Mouse (Mus musculus) adrenal gland, postnatal 36 days (tissue): ENCODE results near the gene Eif3a. TPM values are rescaled to one million over a fixed set of nuclear protein-coding genes. Genes with fewer than 3 reads are reported as not detected.

Source experiments
- DNase-seq, 2 experiments: peaks; one replicate each; pipeline ENCODE4 v3.0.0; 2021; ENCODE audit warnings: mixed read lengths in 1 of 2
- microRNA-seq: library from miRNA; unstranded; fragments of <30 nt; microRNA quantifications from one replicate; pipeline ENCODE4 v1.2.0, GENCODE M21; 2021
- total RNA-seq, 2 experiments: library from RNA; stranded (reverse); gene quantifications; 2 replicates each; pipeline ENCODE4 v1.2.3; 2021

The Eif3a gene
- total RNA-seq, 2 experiments from 2014 or later, result 161 to 191 TPM

DNA sequence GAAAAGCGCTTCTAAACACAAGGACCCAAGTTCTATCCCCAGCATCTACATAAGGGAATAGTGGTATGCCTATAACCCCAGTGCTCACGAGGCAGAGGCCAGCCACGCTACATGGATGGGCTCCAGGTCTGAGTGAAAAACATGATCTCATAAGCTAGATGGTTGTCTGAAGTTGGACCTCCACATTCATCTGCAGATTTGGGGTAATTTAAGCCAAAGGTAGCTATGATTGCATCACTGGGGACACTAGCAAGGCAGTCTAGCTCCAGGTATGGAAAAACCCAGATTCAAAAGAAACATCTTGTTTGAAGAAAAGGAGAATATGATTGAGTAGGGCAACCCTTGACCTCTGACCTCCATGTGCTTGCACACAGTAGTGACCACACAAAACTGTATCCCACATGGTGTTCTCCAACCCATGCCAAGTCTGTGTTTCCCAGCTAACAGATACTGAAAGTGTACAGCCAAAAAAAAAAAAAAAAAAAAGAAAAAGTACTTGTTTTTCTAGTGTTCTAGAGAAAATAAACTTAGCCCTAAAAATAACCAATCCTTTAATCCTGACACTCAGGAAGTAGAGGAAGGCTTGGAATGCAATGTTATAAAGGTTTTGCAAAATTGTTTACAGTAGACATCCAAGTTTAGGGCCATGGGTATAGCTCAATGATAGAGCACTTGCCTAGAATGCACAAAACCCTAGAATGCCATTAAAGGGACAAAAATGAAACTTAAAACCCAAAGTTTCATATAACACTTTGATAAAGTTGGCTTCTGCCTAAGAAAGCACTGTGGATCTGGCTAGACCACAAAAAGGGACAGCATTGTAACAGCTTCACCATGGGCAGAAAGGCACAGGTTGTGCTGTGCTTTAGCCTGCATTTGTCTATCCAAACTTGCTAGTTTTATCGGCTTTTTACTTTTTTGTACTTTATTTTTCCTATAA, 31.3 kb downstream of the Eif3a start:
- no peak for DNase-seq

DNA sequence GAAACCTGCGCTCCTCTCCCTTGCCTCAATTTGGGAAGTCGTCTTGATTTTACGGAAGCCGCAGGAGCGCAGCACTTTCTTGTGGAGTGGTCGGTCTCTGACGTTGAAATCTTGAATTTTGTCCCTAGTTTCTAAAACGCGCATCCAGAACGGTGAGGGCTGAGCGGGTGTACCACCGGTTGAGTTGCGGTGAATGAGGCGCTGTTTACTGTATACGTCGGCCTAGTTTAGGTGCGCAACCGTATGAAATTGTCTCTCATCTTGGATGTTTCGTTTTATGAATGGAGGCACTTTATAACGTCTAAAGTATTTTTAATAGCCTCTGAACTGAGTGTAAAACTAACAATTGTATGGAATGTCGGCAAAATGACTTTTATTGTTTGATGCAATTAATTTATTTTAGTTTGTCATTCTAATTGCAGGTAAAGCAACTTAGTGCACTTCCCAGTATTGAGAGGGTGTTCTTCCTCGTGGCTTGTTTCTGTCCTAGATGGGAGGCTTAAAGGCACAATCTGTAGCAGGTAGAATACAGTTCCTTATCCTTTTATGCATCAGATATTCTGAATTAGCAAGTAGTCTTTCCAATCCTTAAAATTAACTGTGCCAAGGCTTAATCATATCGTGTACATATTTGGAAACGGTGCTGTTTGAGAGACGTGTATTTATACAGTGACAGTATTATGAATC, 33.2 kb downstream of the Eif3a start:
- no peak for DNase-seq

DNA sequence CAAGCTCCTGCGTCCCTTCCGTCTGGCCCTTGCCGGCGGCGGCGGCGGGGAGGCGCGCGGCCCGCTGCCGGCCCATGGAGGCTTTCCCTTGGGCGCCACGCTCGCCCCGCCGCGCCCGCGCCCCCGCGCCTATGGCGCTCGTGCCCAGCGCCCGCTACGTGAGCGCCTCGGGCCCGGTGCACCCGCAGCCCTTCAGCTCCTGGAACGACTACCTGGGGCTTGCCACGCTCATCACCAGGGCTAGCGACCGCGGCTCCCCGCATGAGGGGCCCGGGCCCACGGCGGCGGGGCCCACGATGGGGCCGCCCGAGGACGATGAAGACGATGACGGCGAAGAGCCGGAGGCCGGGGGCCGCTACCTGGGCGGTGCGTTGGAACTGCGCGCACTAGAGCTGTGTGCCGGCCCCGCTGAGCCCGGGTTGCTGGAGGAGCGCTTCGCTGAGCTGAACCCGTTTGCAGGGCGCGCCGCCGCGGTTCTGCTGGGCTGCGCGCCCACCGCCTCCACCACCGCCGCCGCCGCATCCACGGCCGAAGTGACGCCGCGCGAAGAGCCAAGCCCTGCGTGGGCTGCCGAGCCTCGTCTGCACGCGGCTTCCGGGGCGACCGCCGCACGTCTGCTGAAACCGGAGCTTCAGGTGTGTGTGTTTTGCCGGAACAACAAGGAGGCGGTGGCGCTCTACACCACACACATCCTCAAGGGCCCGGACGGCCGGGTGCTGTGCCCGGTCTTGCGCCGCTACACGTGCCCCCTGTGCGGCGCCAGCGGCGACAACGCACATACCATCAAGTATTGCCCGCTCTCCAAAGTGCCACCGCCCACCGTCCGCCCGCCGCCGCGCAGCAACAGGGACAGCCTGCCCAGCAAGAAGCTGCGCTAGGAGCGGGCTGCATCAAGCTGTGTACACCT, 34.0 kb downstream of the Eif3a start:
- peak; percentile 49 to 62 for DNase-seq

DNA sequence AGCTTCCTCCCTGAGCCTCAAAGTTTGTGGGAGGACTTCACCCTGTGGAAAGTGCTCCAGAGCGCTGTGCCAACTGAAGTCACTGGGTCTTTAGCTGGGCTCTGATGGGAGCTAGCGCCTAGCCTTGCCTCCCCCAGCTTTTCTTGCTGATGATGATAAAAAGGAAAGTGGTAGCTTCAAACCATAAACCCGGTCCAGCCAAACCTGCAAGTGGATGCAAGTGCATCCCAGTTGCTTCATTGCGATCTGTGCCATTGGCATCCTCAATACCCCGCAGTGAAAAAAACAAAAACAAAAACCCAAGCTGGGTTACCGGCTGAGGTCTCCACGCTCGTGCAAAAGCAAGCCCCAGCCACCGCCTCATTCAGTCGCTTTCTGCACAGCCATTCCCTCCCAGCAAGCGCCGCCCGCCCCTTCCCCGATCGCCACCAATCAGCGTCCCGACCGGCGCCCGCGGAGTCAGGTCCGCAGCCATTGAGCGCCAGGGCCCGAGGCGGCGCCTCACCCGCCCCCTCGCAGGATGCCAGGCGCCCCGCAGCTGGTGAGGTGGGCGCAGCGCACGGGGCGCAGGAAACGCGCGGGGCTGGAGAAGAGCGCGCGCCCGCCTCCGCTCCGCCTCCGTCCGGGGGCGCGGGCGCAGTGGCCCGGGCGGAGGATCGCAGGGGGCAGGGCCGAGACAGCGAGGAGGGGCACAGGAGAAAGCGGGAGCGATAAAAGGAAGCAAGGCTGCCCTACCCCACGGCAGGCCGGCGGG, 34.8 kb downstream of the Eif3a start, which contains the start of gene Nanos1:
Nanos1 (plus strand) TSS at position 550 of the 754 bp plus-strand sequence.
- DNase-seq, result peak; percentile 95 to 96

DNA sequence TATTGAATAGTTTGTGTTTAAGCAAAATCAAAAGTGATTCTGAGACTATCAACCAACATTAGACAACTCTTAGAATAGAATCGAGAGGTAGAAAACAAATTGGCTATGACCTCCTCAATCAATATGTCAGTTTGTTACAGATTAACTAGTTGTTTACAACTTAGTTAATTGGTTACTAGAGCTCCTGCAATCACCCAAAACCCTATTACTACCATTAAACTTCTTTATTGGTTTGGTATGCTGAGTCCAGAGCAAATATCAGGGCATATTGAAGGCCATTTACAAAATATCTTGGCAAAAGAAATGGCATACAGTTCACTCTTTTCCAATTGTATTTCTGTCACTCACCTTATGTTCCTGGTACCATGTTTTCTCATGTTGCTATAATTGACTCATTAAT, 42.7 kb downstream of the Eif3a start:
- DNase-seq, result no peak

DNA sequence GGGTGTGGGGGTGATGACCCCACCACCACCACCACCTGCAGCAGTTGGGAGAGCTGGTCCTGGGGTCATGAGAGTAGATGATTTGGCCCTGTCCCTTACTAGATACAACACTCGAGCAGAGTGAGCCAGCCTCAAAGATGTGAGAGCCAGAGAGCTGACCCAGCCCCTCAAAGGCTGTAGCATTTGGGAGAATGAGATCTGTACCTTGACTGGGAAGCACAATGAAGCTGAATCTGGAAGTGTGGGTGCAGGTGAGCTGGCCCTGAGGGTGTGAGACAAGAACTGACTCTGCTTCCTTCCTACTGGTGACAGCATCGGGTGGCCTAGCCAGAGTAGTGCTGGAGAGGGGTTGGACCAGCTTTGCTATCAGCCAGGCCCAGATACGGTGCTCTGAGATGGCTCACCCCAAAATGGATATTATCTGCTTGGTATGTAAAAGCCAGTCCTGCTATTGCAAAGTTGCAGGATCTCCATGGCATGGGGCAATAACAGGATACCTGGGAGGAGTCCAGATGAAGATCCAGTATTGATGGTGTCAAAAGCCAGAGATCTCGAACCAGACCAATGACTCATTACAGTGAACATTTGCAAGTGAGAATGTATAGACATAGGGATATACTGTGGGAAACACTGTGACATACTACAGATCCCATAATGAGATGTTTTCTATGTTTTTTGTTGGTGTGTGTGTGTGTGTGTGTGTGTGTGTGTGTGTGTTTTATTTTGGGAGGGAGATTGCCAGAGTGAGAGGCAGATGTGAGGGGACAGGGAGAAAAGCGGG, 46.5 kb downstream of the Eif3a start:
- DNase-seq, result no peak

DNA sequence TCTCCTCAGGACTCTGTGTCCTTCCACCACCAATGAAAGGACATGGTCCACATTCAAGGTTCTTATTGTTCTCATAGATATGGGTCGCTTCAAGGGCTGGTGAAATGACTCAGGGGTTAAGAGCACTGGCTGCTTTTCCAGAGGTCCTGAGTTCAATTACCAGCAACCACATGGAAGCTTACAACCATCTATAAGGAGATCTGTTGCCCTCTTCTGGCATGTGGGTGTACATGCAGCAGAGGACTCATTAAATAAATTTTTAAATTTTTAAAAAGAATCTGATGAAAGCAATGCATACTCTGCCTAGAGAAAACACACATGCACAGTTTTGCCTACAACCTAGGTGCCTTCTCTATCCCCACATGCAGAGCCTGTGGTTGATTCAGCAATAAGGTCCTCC, 49.9 kb downstream of the Eif3a start:
- DNase-seq, result no peak

DNA sequence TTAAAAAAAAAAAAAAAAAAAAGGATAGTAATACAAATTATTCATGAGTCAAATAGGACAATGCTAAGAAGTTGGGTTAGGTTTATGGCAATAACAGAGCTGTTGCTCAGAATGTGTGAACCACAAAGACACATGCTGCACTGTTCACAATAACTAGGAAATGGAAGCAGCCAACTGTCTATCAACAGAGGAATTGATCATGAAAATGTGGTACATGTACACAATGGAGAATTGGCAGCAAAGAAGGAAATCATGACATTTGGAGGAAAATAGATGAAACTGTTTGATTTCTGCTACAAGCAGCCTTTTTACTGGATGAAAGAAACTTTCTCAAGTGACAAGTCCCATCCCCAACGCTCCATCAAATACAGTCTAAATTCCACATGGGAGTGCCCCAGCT, 58.5 kb downstream of the Eif3a start:
- no peak for DNase-seq

DNA sequence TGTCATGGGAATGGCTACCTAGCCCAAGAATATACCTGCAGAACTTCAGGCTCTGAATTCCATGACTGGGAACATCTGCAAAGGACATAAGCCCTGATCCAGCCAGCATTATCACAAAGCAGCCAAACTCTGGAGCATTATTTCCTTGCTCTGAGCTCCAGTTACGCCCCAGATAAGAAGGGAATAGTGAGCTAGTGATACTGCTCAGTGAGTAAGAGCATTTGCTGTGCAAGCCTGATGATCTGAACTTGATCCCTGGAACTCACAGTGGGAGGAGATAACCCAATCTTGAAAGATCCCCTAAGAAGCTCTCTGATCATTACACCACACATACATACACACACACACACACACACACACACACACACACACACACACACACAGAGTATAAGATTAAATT, 59.2 kb downstream of the Eif3a start:
- no peak for DNase-seq

DNA sequence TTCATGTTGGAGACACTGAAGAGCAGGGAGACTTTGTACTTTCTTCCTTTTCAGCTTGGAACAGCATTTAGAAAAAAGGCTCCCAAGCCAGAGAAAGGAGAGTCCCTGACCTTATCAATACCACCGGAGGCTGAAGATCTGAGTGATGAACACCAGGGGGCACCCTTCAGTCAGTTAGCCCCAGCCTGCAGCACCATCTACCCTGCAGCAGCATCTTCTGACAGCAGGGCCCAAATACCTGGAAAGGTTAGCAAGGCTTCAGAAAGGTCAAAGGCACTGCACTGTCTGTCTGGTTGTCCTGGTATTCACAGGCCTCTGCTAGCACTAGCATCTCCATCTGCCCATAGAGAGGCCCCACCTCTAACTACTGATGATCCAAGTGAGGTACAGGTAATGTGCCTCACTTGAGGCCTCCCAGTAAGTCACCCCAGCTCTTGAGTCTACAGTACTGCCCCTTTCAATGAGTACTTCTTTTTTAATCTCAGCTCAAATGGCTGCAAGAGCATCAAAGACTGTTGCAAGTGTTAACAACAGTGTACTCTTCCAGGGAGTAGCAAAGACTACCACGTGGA, 60.1 kb downstream of the Eif3a start:
- DNase-seq, result peak; percentile 43 to 62

DNA sequence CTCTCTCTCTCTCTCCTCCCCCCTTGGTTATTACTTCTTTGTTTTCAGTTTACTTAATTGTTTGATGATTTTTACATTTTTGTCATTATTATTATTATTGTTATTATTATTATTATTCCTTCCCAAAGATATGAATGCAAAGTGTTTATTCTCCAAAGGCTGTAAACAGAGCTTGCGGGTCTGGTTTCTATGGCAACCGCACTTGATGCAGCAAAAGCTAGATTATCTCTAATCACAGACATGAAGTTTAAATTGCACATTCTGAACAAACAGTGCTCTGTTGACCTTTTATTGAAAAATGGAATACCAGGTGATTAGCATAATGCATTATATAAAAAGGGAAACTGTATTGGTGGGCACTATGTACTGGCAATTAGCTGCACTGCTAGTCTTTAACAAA, 74.1 kb downstream of the Eif3a start:
- no peak for DNase-seq

DNA sequence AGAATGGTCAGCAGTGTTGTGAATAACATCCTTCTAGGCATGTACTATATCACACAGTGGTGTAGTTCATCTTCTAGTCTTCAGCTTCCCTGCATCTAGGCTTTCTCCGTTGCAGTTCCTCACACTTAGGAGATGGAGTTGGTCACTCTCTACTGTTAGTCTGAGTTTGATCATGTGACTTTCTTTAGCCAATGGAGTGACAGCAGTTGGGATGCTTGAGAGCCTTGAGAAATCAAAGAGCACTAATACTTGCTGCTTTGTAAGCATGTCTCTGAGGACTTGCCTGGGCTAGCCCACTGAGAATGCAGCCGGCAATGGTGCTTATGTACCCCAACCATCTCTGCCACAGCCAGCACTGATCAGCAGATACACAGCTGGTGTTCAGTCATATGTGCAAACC, 77.9 kb downstream of the Eif3a start:
- DNase-seq, result no peak

Small RNA genes within 50 kb of the gene (microRNA-seq; reads per million reads assigned to microRNA genes)
- gene mmu-mir-3084-1, result not detected

Other genes with a start within 250 kb of the Eif3a start
- 10 to 100 TPM; 42.3 to 44.7 TPM for gene Cacul1, start 209.6 kb downstream of the Eif3a start, total RNA-seq
- 1 to 10 TPM in 1 of 2 experiments, under 1 TPM in 1; 0.92 to 1.4 TPM for gene Nanos1, start 34.7 kb downstream of the Eif3a start, total RNA-seq
- gene Fam45a, start 20.9 kb upstream of the Eif3a start, total RNA-seq, result 10 to 100 TPM; 40.1 to 42.9 TPM
- 1 to 10 TPM; 5.2 to 5.4 TPM for gene Sfxn4, start 70.8 kb upstream of the Eif3a start, total RNA-seq
- gene Prdx3, start 83.9 kb upstream of the Eif3a start, total RNA-seq, result 100 to 1,000 TPM; 854 to 863 TPM
- gene Grk5, start 99.1 kb upstream of the Eif3a start, total RNA-seq, result 10 to 100 TPM; 18.8 to 39.9 TPM